Mouse (Mus musculus) fibroblast of lung, adult 2 months (primary cell): ENCODE data around the gene Lgals2.
"Not testable (repeated sequence)": the region's sequence is repeated elsewhere in the genome, so short reads cannot be mapped to it uniquely, and the experiment has no call there.

Source experiments
- DNase-seq: peaks from one replicate; pipeline ENCODE4 v3.0.0-alpha.2; 2011; ENCODE audit warnings: low read depth

Lgals2 gene

GRCm38 (mm10) chr15:78855303-78855965 is at the start of gene Lgals2:
Lgals2 (minus strand) TSS chr15:78855529.
- DNase-seq: peak; percentile 83

GRCm38 (mm10) chr15:78903243-78903642 is 47.9 kb upstream of the Lgals2 start:
- no peak for DNase-seq

GRCm38 (mm10) chr15:78901422-78901789 is 46.1 kb upstream of the Lgals2 start:
- DNase-seq: no peak

GRCm38 (mm10) chr15:78900585-78901421 is 45.5 kb upstream of the Lgals2 start:
- DNase-seq: no peak

- DNase-seq: no peak
Observed at GRCm38 (mm10) chr15:78899740-78900584, 44.6 kb upstream of the Lgals2 start, which contains the start of gene Sh3bp1. Sh3bp1 (plus strand) TSS chr15:78899768.

GRCm38 (mm10) chr15:78899409-78899739 is 44.0 kb upstream of the Lgals2 start, which contains the start of gene Gm49510:
Gm49510 (plus strand) TSS chr15:78899667.
- DNase-seq: no peak

- no peak for DNase-seq
Observed at GRCm38 (mm10) chr15:78898507-78899001, 43.2 kb upstream of the Lgals2 start.

- no peak for DNase-seq
Observed at GRCm38 (mm10) chr15:78897488-78897887, 42.2 kb upstream of the Lgals2 start.

GRCm38 (mm10) chr15:78896149-78896548 is 40.8 kb upstream of the Lgals2 start:
- no peak for DNase-seq

GRCm38 (mm10) chr15:78895741-78896140 is 40.4 kb upstream of the Lgals2 start:
- no peak for DNase-seq

- DNase-seq: no peak
Observed at GRCm38 (mm10) chr15:78894726-78895125, 39.4 kb upstream of the Lgals2 start.

- DNase-seq: no peak
Observed at GRCm38 (mm10) chr15:78892440-78892839, 37.1 kb upstream of the Lgals2 start.

GRCm38 (mm10) chr15:78889401-78889853 is 34.1 kb upstream of the Lgals2 start:
- DNase-seq: no peak

- DNase-seq: no peak
Observed at GRCm38 (mm10) chr15:78881828-78882227, 26.5 kb upstream of the Lgals2 start.

GRCm38 (mm10) chr15:78880432-78880831 is 25.1 kb upstream of the Lgals2 start:
- no peak for DNase-seq

GRCm38 (mm10) chr15:78878792-78879516 is 23.6 kb upstream of the Lgals2 start:
- DNase-seq: not testable (repeated sequence)

GRCm38 (mm10) chr15:78877810-78878390 is 22.6 kb upstream of the Lgals2 start:
- no peak for DNase-seq

GRCm38 (mm10) chr15:78876991-78877809 is 21.9 kb upstream of the Lgals2 start, which contains the start of gene Gga1:
Gga1 (plus strand) TSS chr15:78877190.
- peak; percentile 81 for DNase-seq

GRCm38 (mm10) chr15:78876258-78876696 is 20.9 kb upstream of the Lgals2 start:
- DNase-seq: peak; percentile 72

GRCm38 (mm10) chr15:78875537-78875936 is 20.2 kb upstream of the Lgals2 start:
- DNase-seq: no peak
